Mouse (Mus musculus): ENCODE measurements around the gene Rbfox1.

GRCm38 (mm10) chr16:6918641-6919040 lies 1033.5 kb downstream of the Rbfox1 start:
- TF ChIP-seq CTCF (IDR thresholded peaks at IDR 0.05) (no peak), POLR2A (IDR thresholded peaks at IDR 0.05; ENCODE audit: insufficient read depth, low read depth, low read length) (no peak)
